Mouse (Mus musculus): ENCODE results near the gene Rad51b. TPM values are rescaled to one million over a fixed set of nuclear protein-coding genes. Genes with fewer than 3 reads are reported as not detected.

The Rad51b gene
- total RNA-seq, 4 experiments from 2014 or later = 0.35 to 0.74 (median 0.48) TPM

DNA sequence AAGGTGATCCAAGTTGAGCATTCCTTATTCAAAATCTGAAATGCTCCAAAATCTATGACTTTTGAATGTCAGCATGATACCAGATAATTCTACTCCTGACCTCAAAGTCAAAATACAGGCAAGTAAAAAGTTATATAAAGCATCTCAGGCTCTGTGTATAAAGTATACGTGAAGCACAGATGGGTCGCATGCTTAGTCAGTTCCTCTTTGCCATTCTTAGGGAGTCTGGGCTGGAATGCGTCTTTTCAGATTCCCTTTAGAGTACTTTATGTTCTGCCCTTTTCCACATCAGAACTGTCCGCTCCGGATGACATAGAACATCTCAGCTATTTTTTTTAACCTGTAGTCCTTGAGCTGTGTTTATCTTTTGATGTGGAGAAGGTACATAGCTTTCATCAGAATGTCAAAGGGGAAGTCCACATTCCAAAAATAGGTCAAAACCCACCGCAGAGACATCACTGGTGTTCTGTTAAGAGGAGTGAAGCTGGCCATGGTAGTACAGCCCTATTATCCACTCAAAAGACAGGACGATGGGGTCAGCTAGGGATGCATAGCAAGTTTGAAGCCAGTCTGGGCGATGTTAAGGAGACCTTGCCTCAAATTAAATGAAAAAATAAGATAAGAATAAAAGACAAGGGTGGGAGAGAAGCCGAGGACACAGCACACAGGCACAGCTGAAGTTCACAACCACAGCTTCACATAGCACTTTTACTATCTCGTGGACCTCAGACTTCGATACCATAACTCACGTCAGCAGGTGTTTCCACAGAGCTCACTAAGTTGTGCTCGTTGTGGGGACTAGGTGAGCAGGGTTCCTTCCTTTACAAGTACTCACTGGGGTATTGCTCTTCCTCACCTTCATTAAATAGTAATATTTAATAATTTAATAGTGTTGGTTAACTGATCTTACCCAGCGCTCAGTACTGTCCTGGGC, 395.1 kb downstream of the Rad51b start:
- peak; percentile 16 for DNase-seq

DNA sequence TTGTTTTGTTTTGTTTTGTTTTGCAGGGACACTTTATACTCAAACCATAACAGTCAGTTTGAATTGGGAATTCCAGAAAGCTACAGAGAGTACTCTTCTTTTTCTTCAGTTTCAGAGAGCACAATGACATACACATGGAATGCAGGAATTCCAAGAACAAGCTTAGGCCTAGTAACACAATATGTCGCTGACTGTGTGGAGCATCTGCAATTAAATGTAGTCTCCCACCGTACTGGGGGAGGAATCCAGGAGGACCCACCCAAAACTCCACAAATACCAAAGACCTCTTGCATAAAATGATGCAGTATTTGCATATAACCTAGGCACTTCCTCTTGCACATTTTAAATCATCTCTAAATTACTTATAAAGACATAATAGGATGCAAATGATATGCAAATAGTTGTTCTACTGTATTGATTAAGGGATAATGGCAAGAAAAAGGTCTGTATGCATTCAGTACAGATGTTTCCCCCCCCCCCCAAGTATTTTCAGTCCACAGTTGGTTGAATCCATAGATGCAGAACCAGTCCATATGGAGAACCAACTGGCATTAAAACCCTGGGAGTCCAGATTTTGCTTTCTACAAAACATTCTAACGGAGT, 398.9 kb downstream of the Rad51b start:
- DNase-seq = no peak

DNA sequence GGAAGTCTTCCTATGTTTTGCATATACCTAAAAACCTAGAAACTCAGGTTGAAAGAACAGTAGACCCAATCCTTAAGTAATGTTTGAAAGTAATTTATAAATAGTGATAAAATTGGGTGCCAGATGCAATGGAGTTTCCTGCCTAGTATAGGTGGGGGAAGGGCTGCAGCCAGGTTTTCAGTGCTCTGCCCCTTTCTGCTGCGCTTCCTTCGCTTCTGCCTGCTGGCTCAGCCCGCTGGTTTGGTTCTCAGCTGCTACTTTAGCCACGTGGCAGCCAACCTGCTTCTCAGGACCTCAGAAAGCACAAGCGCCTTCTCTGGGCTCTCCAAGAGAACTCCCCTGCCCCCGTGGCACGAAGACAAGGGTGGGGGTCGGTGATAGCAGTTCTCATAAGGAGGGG, 406.5 kb downstream of the Rad51b start:
- DNase-seq = no peak

DNA sequence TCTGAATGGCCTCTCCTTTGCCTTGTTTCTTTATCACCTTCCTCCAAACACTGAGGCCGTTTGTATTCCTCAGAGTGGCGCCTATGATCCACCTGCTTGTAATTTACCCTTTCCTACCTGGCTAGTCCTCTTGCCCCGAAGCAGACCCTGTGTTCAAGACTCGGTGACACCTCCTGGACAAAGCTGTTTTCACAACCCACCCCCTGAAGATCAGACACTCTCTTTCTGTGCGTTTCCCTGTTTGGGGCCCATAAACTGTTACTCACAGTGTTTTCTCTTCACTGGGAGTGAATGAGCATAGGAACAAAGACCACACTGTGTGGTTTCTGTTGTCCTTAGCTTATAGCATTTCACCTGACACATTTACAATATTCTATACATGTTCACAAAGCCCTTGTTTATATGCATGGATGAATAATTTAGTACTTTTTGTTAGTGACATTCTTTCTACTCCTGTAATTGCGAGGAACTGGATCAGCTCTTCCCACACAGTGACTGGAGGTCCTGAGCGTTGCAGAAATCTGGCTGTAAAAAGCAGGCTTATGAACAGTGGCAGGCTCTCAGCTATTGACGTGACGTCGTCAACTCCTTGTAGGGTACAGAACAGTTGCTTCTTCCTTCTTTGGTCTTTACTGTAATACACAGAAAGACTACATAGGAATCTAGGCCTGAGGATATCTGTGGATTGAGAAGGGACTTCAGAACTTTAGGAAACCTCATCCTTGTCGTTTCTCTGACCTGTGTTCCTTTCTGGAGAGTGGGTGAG, 408.6 kb downstream of the Rad51b start:
- no peak for DNase-seq

DNA sequence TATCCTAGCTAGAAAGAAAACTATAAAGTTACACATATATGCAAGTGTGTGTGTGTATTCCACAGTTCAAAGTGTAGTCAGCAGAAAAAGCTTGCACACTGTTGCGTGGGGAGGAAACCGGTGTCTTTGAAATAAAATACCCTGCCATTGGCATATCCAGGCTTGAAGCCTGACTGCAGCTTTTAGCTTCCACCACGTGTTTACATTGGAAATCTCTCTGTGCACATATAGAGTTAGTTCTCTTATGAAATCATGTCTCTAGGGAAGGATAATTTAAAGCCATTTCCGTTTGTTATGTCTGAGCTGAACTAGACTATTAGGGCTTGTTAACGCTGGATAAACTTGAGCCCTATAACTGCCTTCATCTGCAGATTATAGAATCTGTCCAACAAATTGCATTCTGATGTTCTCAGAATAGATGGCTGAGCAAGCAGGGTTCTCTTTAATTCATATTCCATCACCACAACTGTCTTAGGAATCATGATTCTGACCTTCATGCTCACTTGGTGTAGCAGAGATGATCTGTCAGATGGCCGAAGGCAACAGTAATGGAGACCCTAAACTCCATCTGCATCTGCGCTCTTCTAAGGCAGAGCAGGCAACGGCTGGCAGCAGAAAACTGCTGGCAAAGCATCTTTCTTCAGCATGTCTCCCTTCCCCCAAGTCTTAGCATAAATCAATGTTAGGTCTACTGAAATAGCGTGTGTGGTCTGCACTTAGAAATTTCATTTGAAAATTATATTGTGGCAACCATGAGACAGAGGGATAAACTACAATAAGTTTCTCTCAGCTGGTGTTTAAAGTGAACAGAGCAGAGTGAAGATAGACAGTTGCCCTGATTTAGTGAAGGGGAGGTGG, 410.7 kb downstream of the Rad51b start:
- no peak for DNase-seq

DNA sequence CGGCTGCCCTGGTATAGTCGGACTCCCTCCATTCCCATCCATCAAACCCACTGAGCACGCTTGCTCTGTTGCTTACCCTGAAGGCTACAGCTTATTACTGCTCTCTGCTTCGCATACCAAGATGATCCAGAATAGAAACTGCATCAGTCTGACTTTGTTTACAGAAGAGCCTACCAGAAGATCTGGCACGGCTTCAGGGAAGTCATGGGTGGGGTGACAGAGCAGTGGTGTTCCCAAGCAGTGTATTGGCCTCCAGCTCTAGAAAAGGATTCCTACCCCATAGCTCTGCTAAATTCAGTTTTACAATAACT, 411.3 kb downstream of the Rad51b start:
- no peak for DNase-seq

DNA sequence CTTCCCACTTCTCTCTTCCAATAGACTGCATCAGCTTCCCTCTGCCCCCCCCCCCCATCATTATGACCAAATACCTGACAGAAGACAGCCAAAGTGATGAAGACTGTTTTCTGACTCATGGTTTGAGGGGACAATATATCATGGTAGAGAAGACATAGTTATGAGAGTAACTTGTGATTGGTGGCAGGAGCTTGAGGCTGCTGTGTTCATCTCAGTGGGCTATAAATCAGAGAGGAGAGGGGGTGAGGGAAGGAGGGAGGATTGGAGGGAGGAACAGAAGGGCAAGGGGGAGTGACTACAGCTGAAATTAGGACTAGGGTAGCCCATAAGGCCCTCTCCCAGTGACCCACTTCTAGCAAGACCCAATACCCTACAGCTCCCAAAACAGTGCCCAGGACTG, 416.2 kb downstream of the Rad51b start:
- no peak for DNase-seq

DNA sequence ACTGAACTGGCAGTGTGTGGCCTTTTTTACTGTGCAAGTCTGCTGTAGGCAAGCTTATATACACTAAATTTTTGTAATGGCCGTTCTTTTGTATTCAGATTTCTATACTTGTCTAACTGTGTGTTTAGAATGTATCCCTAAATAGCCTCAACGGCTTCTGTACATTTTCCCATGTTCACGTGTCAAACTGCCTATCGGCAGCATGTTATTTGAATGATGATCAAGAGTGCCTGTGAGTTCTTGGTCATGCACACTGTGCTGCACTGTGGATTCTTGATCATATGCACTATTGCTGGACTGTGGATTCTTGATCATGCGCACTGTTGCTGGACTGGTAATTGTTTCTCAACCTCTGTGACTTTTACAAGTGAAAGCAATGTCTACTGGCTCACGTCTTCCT, 417.4 kb downstream of the Rad51b start:
- no peak for DNase-seq

DNA sequence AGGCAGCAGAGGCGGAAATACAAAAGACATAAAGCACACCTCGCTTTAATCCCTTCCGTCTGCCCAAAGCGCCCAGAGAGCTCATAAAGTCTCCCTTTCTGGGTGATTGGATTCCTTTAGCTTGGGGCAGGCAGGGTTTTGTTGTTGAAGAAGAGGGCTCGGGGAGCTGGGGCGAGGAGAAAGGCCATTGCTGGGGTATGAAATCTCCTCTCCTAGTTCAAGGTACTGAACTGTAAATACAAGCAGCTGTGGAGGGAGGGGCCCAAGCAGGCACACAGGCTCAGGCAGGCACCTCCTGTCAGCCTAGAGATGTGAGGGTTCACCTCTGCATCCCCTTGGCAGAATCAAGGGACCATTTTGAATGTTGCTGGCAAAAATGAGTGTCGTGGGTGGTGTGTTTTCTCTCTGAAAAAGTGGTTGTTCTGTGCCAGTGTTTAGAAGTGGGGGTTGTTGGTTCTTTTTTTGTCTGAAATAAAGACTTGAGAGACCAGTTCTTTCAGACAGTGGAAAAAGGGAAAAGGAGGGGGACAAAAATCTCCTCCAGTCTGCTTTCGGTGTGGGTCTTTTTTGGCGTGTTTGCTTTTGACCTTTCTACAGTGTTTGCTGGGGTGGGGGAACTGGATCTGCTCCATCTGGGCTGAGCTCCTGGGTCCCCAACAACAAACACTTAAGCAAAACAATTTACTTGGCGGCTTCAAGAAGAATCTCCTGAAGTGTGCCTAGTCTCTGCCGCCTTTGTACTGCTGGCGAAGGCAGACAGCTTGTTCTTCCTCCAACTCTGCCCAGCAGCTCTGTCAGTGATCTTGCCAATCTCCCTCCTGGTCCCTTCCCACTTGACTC, 418.6 kb downstream of the Rad51b start:
- DNase-seq = no peak

DNA sequence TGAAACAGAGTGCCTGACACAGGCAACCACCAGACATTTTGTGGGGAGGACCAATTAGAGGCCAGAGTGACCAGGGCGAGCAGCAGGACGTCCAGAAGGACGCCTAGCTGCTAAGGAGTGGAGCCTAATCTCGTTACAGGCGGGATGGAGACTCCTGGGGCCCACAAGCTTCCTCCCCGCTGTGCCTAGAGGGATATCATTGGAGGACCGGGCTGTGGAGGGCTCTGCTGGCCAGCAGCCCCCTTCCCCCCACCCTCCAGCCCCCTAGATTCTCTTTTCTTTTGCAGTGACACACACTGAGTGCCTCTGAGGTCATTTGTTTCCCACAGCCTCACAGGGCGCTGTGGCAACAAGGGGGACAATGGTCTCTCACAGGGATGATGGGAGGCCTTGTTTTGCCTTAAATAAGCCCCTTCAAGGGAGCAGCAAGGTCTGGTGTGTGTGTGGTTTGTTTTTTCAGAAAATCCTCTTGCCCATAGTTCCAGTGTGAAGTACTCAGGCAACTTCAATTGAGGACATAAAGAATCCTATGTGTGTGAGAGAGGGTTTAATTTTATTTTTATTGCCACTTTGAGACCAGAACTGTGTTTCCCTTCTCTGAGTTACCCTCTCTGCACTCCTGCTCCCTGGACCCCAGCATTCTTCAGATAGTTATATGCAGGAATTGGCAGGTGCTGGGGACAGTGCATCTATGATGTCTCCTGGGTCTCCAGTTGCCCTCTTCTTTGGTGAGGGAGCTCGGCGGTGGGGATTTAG, 422.2 kb downstream of the Rad51b start:
- DNase-seq = no peak

DNA sequence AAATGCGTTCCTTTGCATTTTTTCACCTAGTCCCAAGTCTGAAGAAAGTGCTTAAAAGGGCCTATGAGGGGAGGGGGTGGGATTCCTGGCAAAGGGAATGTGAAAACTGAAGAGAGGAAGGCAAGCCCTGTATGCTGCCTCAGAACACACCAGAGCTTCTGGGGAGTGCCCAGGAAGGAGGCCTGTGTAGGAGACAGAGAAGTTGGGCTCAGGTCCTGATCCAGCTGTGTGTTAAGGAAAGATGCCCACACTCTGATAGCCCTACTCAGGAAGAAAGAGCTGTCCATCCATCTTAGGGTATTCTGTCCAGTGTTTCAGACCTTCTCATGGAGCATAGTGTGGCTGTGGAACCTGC, 422.7 kb downstream of the Rad51b start:
- no peak for DNase-seq

DNA sequence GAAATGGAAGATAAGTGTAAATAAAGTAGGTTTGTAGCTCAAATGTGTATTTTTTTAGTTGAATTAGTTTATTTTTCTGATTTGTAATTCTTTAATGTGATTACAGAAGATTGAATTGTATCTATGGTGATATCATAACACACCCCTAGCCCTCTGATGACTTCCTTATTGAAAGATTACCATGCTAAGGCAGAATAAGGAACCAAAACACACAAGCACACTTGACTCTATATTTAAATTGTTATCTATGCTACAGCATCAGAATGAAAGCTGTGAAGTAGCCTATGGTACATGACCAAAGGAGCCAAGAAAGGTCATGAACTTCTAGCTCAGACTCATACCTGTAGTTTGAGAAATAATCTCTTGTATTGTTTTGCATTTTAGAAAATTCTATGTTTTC, 427.8 kb downstream of the Rad51b start:
- DNase-seq = no peak

DNA sequence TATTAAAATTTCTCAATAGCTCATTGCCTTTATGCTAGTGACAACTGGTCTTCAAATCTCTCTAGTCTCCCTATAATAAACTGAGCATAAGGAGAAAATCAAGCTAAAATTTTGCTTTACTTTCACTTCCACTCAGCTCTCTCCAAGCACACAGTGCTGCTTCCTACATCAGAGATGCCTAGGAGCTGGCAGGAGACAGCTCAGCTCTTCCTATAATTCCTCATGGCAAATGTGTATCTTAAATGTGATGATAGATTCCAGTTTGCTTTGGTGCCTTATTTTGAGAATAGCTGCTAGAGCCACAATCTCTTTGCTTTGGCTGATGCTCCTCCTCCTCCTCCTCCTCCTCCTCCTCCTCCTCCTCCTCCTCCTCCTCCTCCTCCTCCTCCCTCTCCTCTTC, 428.6 kb downstream of the Rad51b start:
- no peak for DNase-seq

DNA sequence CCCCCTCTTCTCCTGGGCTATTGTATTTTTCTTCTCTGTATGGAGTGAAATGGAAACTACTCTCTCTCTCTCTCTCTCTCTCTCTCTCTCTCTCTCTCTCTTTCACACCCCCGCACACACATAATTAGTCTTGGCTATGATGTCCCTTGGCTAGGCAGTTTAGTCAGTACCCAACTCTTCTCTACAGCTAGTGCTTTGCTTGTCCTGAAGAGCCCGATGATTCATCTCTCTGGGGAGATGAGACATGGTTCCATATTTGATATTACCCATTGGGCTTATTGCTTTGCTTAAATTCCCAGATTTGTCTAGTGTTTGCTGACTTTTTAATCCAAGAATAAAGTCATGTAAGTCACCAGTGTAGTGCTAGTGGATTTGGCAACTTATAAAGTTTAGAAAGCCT, 429.0 kb downstream of the Rad51b start:
- no peak for DNase-seq

DNA sequence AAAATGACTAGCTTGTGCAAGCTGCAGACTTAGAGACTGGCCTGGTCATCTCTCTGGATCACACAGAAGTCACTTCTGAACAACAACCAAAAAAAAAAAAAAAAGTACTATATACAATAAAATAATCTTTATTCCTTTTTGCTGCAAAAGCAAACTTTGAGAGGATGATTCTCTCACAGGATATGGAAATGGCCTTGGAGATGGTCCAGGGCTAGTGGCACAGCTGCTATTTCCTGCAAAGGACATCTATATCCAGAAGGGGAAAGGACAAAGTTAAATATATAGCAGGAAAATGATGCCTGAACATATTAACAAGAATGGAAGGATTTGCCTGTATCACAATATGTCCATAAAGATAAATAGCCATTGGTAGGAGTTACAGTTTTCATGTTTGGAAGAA, 429.9 kb downstream of the Rad51b start:
- DNase-seq = no peak

DNA sequence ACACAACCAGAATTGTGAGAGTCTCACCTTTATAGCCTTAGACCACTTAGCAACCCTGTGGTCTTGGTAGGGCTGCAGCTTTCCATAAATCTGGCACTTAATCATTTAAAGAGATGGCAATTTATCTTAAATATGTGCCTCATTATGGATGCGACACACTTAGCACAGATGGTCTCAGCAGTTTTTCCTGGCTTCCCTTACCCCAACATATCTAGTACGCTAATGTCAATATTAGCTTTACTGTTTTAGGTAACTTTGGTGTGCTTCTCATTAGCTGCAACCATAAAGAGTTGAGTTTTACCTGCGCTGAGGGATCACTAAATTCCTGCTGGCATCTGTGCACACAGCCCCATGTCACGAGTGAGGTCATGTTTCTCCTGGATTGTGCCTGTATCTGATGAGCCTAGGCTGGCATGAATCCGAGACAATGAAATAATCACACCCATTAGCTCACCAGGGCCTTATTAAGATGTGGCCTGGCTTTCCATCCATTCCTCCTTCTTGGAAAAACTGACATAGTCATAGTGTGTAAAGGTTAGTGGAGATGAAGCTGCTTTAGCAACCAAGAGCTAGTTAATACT, 432.9 kb downstream of the Rad51b start:
- DNase-seq = no peak

DNA sequence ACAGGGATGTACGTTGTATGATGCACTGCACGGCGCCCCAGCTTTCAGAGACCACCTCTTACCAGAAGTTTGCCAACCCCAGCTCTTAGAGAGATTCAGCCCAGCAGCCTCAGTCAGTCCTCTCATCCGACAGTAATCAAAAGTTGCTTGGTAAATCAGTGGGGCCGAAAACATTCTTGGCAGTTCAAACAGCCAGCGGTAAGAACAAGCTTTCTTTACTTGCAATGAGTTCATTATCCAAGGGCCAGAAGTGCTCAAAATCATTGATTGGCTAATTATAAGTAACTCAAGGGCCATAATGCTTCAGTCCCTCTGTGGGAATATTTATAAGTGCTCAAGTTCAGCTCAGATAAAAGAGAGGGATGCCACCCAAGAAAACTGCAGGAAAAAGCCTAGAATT, 434.8 kb downstream of the Rad51b start:
- no peak for DNase-seq

DNA sequence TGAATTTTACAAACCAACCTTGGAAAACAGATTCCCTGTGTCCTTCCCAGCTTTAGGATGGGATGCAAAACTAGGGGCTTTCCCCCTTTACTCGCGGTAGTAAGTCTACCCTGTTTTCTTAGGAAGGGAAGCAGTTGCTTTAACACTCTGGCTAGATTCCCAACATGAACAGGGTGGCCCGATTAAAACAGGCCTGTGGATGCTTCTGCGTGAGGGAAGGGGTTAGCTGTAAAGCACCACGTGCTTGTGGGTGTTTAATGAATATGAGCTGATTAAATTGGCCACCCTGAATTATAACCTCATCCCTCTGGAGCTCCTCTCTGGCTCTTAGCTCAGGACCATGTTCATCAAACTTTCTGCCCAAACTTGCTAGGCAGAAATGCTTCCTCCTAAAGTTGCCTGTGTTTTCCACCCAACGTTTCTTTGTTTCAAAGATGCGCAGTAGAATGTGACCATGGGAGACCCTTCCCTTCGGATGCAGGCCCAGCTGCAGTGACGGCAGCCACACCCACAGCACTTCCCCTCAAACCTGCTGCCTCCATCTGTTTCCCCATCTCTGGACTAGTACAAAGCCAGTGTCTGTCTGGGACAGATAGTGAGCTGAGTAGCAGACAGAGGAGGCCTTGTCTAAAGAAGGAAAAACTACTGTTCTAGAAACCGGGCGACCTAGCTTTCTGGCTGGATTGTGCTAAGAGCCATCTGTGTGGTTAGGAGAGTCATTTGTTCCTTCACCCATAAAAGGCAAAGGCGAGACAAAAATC, 435.5 kb downstream of the Rad51b start:
- DNase-seq = no peak

DNA sequence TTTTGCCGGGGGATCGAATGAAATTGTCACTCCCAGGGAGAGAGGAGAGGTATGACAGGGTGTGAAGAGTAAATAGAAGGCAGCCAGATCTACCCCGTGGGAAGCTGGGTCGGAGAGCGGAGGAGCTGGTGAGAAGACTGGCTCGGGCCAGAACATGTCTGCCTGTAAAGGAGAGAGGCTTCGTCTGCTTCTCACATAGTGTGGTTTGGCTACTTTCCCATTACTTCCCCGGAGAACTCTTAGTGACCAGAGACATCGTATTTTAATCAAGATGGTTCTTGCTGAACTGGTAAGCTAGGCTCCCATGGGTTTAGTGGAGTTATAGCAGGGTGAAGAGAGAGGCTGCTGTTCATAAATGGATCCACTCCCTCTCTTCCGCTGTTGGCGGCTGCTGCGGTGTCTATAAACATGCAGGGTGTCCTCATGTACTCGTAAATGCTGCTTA, 438.3 kb downstream of the Rad51b start:
- no peak for DNase-seq

DNA sequence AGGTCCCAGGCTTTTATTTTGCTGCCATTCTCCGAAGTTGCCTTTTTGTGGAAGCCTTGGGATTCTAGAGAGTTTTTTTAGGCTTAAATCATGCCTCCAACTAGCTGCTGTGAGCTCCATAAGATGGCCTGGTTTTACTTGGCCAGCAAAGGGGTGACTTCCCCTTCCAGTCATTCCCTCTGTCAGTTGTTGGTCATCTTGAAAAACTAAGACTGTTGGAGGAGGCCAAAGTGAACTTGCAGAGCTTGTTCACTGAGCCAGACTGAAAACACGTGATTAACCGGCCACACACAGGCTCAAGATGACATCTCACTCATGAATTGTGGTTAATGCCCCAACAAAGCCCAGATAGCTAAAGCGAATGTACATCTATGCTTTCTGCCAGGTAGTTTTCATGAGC, 438.8 kb downstream of the Rad51b start:
- DNase-seq = no peak

All from adrenal gland, adult 8-10 months (tissue).